In the genomic region with DNA sequence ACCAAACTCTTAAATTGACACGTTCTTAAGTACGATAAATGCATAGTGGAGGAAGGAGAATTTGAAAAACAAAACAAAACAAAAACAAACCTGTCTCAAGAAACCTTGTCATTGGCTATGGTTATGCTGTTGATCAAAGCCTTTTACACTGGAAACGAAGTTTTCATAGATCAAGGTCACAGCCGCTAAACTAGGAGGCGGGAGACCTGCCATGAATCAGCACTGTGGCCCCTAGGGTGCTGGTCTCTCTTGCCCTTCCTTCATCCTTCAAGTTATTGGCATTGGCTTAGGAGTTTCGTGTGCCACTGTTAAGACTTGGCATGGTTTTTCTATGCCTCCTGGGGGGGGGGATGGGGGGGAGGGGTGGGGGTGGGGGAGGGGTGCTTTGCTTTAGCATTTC, we compare ENCODE assay signal across 34 mouse cellular contexts. TPM values are rescaled to one million over a fixed set of nuclear protein-coding genes. Genes with fewer than 3 reads are reported as not detected.
A peak's percentile ranks its signal among the peaks of the same experiment; 100 is the strongest.
DNase-seq lines count a peak whose midpoint lies in the region; ATAC-seq lines count a peak whose summit lies in the region.
"Had no signal": no experiment of that assay in that cellular context is flagged by ENCODE, and none has a peak within 500 bp of the region (broad histone marks: within the 10 kb centered on the region; RNA-seq: fewer than 3 reads in every experiment).

No protein-coding gene starts in this region.

- H3K27me3 ChIP-seq in liver, embryonic 12.5 days (replicated peaks), result no peaks in the 10 kb centered on the region
- H3K27me3 ChIP-seq in liver, embryonic 15.5 days, result no peaks in the 10 kb centered on the region
- H3K27me3 ChIP-seq in midbrain, embryonic 10.5 days (ENCODE audit: low read depth, poor library complexity, severe bottlenecking), result no peaks in the 10 kb centered on the region
- H3K27me3 ChIP-seq: embryonic facial prominence, embryonic 15.5 days; forebrain, embryonic 15.5 days; heart, embryonic 15.5 days; kidney, embryonic 15.5 days; limb, embryonic 13.5 days; neural tube, embryonic 15.5 days; Patski; stomach, embryonic 15.5 days had no signal

- peak overlapping the region; percentile 93 for H3K9ac ChIP-seq in liver, embryonic 12.5 days
- H3K9ac ChIP-seq in liver, embryonic 15.5 days, result no peak overlapping the region
- H3K9ac ChIP-seq: embryonic facial prominence, embryonic 15.5 days; forebrain, embryonic 15.5 days; heart, embryonic 15.5 days; kidney, embryonic 15.5 days; limb, embryonic 13.5 days; neural tube, embryonic 15.5 days; stomach, embryonic 15.5 days had no signal

- intact Hi-C loops in left cerebral cortex, postnatal 10 days (cut with DNase I), result no loop called here

- peak overlapping the region; percentile 99 for H3K27ac ChIP-seq in liver, embryonic 12.5 days
- H3K27ac ChIP-seq in liver, embryonic 15.5 days (replicated peaks), result peak overlapping the region; percentile 93; the same call in 1 of the 2 replicates
- H3K27ac ChIP-seq in midbrain, embryonic 10.5 days (replicated peaks), result no peak overlapping the region
- H3K27ac ChIP-seq: embryonic facial prominence, embryonic 10.5 days; embryonic facial prominence, embryonic 15.5 days; forebrain, embryonic 15.5 days; gastrocnemius, adult 2 months; heart, embryonic 15.5 days; kidney, embryonic 15.5 days; limb, embryonic 13.5 days; macrophage; neural tube, embryonic 15.5 days; stomach, embryonic 15.5 days had no signal

- peak overlapping the region; percentile 86 for H3K4me3 ChIP-seq in liver, embryonic 12.5 days
- H3K4me3 ChIP-seq in liver, embryonic 15.5 days (replicated peaks), result no peak overlapping the region
- no peak overlapping the region for H3K4me3 ChIP-seq in midbrain, embryonic 10.5 days
- H3K4me3 ChIP-seq: embryonic facial prominence, embryonic 10.5 days; embryonic facial prominence, embryonic 15.5 days; forebrain, embryonic 15.5 days; gastrocnemius, adult 2 months; heart, embryonic 15.5 days; kidney, embryonic 15.5 days; limb, embryonic 13.5 days; neural tube, embryonic 15.5 days; stomach, embryonic 15.5 days had no signal

- peaks cover 73% of the 10 kb centered on the region for H3K36me3 ChIP-seq in liver, embryonic 12.5 days
- peaks cover 69% of the 10 kb centered on the region for H3K36me3 ChIP-seq in liver, embryonic 15.5 days (replicated peaks)
- peaks cover 55% of the 10 kb centered on the region for H3K36me3 ChIP-seq in midbrain, embryonic 10.5 days

- WGBS in liver, embryonic 12.5 days (ENCODE audit: insufficient replicate concordance), result 76% methylated on average over 6 of the region's 6 CpGs
- 80% methylated on average over 6 of the region's 6 CpGs for WGBS in liver, embryonic 15.5 days (ENCODE audit: insufficient replicate concordance)
- 94% methylated on average over 6 of the region's 6 CpGs for WGBS in midbrain, embryonic 10.5 days

- DNase-seq in adrenal gland, postnatal 10 days, result peak; percentile 50
- no peak for DNase-seq in adrenal gland, postnatal 4 days (ENCODE audit: low spot score in 2 of 2)
- DNase-seq in liver, result no peak
- no peak for DNase-seq in midbrain, embryonic 10.5 days (ENCODE audit: low spot score)
- no peak for DNase-seq in left cerebral cortex, postnatal 10 days (ENCODE audit: extremely low spot score in 1 of 2, low spot score in 2 of 2)
- DNase-seq: cerebellum, adult 8-10 months; cerebellum, postnatal 25 days; gastrocnemius, adult 2 months; gastrocnemius, postnatal 36 days; kidney, adult 18-20 months; kidney, postnatal 25 days; lung, adult 2 months; lung, postnatal 10 days; midbrain, embryonic 14.5 days; retina, postnatal 1 day; right cerebral cortex, postnatal 14 days; thymus, postnatal 25 days had no signal

- peaks cover 74% of the 10 kb centered on the region for H3K4me1 ChIP-seq in liver, embryonic 12.5 days
- H3K4me1 ChIP-seq in liver, embryonic 15.5 days (replicated peaks), result peaks cover 76% of the 10 kb centered on the region
- H3K4me1 ChIP-seq in midbrain, embryonic 10.5 days, result peaks cover 12% of the 10 kb centered on the region

- no peaks in the 10 kb centered on the region for H3K9me3 ChIP-seq in liver, embryonic 12.5 days (replicated peaks)
- no peaks in the 10 kb centered on the region for H3K9me3 ChIP-seq in liver, embryonic 15.5 days (replicated peaks)
- H3K9me3 ChIP-seq in midbrain, embryonic 10.5 days (replicated peaks), result no peaks in the 10 kb centered on the region
- H3K9me3 ChIP-seq: embryonic facial prominence, embryonic 10.5 days; embryonic facial prominence, embryonic 15.5 days; forebrain, embryonic 15.5 days; heart, embryonic 15.5 days; kidney, embryonic 15.5 days; limb, embryonic 13.5 days; neural tube, embryonic 15.5 days; stomach, embryonic 15.5 days had no signal

- no peak for ATAC-seq in liver, embryonic 12.5 days
- ATAC-seq in liver, embryonic 15.5 days (ENCODE audit: insufficient read depth), result no peak
- ATAC-seq: forebrain, embryonic 15.5 days; hindbrain, embryonic 16.5 days; Patski had no signal

- H3K4me2 ChIP-seq in liver, embryonic 12.5 days, result peak overlapping the region; percentile 95
- H3K4me2 ChIP-seq in liver, embryonic 15.5 days, result peak overlapping the region; percentile 82
- H3K4me2 ChIP-seq: embryonic facial prominence, embryonic 15.5 days; forebrain, embryonic 15.5 days; heart, embryonic 15.5 days; kidney, embryonic 15.5 days; limb, embryonic 13.5 days; neural tube, embryonic 15.5 days; stomach, embryonic 15.5 days had no signal

RNA-seq across cellular contexts. Expression of gene Tmem14c, which starts 5.5 kb away (rescaled TPM):
- total RNA-seq in adrenal gland, postnatal 10 days (2021), result 100 to 1,000 TPM; 310 to 344 TPM
- total RNA-seq in adrenal gland, postnatal 4 days (2021), result 100 to 1,000 TPM; 157 to 168 TPM
- 916 and 938 TPM in 2 replicates for polyA plus RNA-seq in liver, embryonic 12.5 days (2016; fragmentation: Nextera tagmentation; extraction: Ambion mirVana)
- polyA plus RNA-seq in liver, embryonic 15.5 days (2015; fragmentation: Nextera tagmentation; extraction: Ambion mirVana), result 670 and 685 TPM in 2 replicates
- polyA plus RNA-seq in midbrain, embryonic 10.5 days (2016; fragmentation: Nextera tagmentation; extraction: Ambion mirVana), result 213 and 233 TPM in 2 replicates
- total RNA-seq in left cerebral cortex, postnatal 10 days (2021), result 10 to 100 TPM; 65.1 to 67.8 TPM

RNA-seq across cellular contexts. Expression of gene Pak1ip1, which starts 20.8 kb away (rescaled TPM):
- total RNA-seq in adrenal gland, postnatal 10 days (2021), result 10 to 100 TPM; 48.0 to 55.5 TPM
- 10 to 100 TPM; 63.4 to 66.3 TPM for total RNA-seq in adrenal gland, postnatal 4 days (2021)
- 85.0 and 88.4 TPM in 2 replicates for polyA plus RNA-seq in liver, embryonic 12.5 days (2016; fragmentation: Nextera tagmentation; extraction: Ambion mirVana)
- 53.5 and 56.0 TPM in 2 replicates for polyA plus RNA-seq in liver, embryonic 15.5 days (2015; fragmentation: Nextera tagmentation; extraction: Ambion mirVana)
- 80.8 and 89.2 TPM in 2 replicates for polyA plus RNA-seq in midbrain, embryonic 10.5 days (2016; fragmentation: Nextera tagmentation; extraction: Ambion mirVana)
- 10 to 100 TPM; 31.6 to 32.6 TPM for total RNA-seq in left cerebral cortex, postnatal 10 days (2021)

RNA-seq across cellular contexts. Expression of gene Mak, which starts 57.9 kb away (rescaled TPM):
- under 1 TPM in 1 of 2 experiments, not detected in 1; 0.12 TPM for total RNA-seq in adrenal gland, postnatal 10 days (2021)
- total RNA-seq in adrenal gland, postnatal 4 days (2021), result under 1 TPM in 1 of 2 experiments, not detected in 1; 0.25 TPM
- polyA plus RNA-seq in liver, embryonic 12.5 days (2016; fragmentation: Nextera tagmentation; extraction: Ambion mirVana), result 0.15 and 0.28 TPM in 2 replicates
- 0.10 and 0.31 TPM in 2 replicates for polyA plus RNA-seq in liver, embryonic 15.5 days (2015; fragmentation: Nextera tagmentation; extraction: Ambion mirVana)
- 0.42 and 1.0 TPM in 2 replicates for polyA plus RNA-seq in midbrain, embryonic 10.5 days (2016; fragmentation: Nextera tagmentation; extraction: Ambion mirVana)
- total RNA-seq in left cerebral cortex, postnatal 10 days (2021), result 1 to 10 TPM; 1.2 to 2.1 TPM
- total RNA-seq: gastrocnemius, adult 2 months; gastrocnemius, postnatal 36 days; heart, postnatal 25 days; megakaryocyte-erythroid progenitor cell, adult 5-6 weeks; MEL had no signal
- polyA plus RNA-seq: small intestine, adult 2 months had no signal
